Mouse (Mus musculus) hindbrain, embryonic 10.5 days (tissue): ENCODE measurements around the gene Slc6a17. TPM values are rescaled to one million over a fixed set of nuclear protein-coding genes. Genes with fewer than 3 reads are reported as not detected.

ENCODE experiments used
- DNase-seq: peaks from one replicate; pipeline ENCODE4 v3.0.0-alpha.2; 2017; ENCODE audit warnings: low spot score
- H3K27ac ChIP-seq: fragments of 300-500 bp; sonication (generic); 2 replicates; pipeline ENCODE4 v1.5.1; 2016; ENCODE audit warnings: mild to moderate bottlenecking, moderate library complexity
- H3K27me3 ChIP-seq: fragments of 300-500 bp; sonication (generic); 2 replicates; pipeline ENCODE4 v1.6.1; 2016; ENCODE audit warnings: mild to moderate bottlenecking; ENCODE audit not compliant: poor library complexity, insufficient read depth, severe bottlenecking
- H3K36me3 ChIP-seq: fragments of 300-500 bp; sonication (generic); 2 replicates; pipeline ENCODE4 v1.6.1; 2016; ENCODE audit warnings: mild to moderate bottlenecking, moderate library complexity
- H3K4me1 ChIP-seq: fragments of 300-500 bp; sonication (generic); replicated peaks from 2 replicates; pipeline ENCODE4 v1.6.1; 2016; ENCODE audit warnings: mild to moderate bottlenecking
- H3K4me3 ChIP-seq: fragments of 300-500 bp; sonication (generic); 2 replicates; pipeline ENCODE4 v1.5.1; 2016; ENCODE audit warnings: mild to moderate bottlenecking, moderate library complexity
- H3K9me3 ChIP-seq: fragments of 300-500 bp; sonication (generic); 2 replicates; pipeline ENCODE4 v1.6.1; 2016; ENCODE audit warnings: mild to moderate bottlenecking, moderate library complexity
- WGBS: fragments of 180-500 bp; shearing (Covaris S2); methylation state at CpG from one replicate; pipeline ENCODE4 v1.1.7; 2016; 5-methylcytosine and 5-hydroxymethylcytosine counted together
- polyA plus RNA-seq: library from polyadenylated mRNA; unstranded; fragments of >200 nt; fragmentation: Nextera tagmentation; extraction: Ambion mirVana; gene quantifications from 2 replicates; pipeline ENCODE4 v1.2.1, GENCODE M21; 2016

The Slc6a17 gene
- polyA plus RNA-seq, 1 experiment from 2014 or later = 3.2 TPM

GRCm38 (mm10) chr3:107454280-107454679 is 63.5 kb downstream of the Slc6a17 start:
- H3K4me3 ChIP-seq = no peak overlapping the region
- H3K36me3 ChIP-seq = no peaks in the 10 kb centered on the region
- WGBS = 85% methylated on average over 4 of the region's 4 CpGs
- peaks cover 62% of the 10 kb centered on the region for H3K27me3 ChIP-seq
- H3K27ac ChIP-seq = no peak overlapping the region
- no peak for DNase-seq
- no peaks in the 10 kb centered on the region for H3K9me3 ChIP-seq
- H3K4me1 ChIP-seq = peaks cover 23% of the 10 kb centered on the region

- Histone ChIP-seq H3K4me3 (no peak overlapping the region), H3K9me3 (no peaks in the 10 kb centered on the region), H3K4me1 (no peaks in the 10 kb centered on the region; the same call in 1 of the 2 replicates), H3K27me3 (0 out of 2 replicates have a peak, but pooled peaks cover 5% of the 10 kb centered on the region), H3K36me3 (no peaks in the 10 kb centered on the region), H3K27ac (no peak overlapping the region)
- no peak for DNase-seq
- WGBS = 78% methylated on average over 3 of the region's 3 CpGs
Observed at GRCm38 (mm10) chr3:107446822-107447221, 71.0 kb downstream of the Slc6a17 start.

- 0 out of 2 replicates have a peak, but pooled peaks cover 5% of the 10 kb centered on the region for H3K27me3 ChIP-seq
- no peaks in the 10 kb centered on the region for H3K9me3 ChIP-seq
- WGBS = 83% methylated on average over 5 of the region's 5 CpGs
- H3K27ac ChIP-seq = no peak overlapping the region
- DNase-seq = no peak
- H3K4me1 ChIP-seq = no peaks in the 10 kb centered on the region
- no peaks in the 10 kb centered on the region for H3K36me3 ChIP-seq
- no peak overlapping the region for H3K4me3 ChIP-seq
Observed at GRCm38 (mm10) chr3:107443866-107444265, 74.0 kb downstream of the Slc6a17 start.

- 0 out of 2 replicates have a peak, but pooled peaks cover 5% of the 10 kb centered on the region for H3K27me3 ChIP-seq
- H3K27ac ChIP-seq = no peak overlapping the region
- no peak overlapping the region for H3K4me3 ChIP-seq
- 78% methylated on average over 11 of the region's 11 CpGs for WGBS
- no peaks in the 10 kb centered on the region for H3K36me3 ChIP-seq
- H3K4me1 ChIP-seq = peaks cover 8% of the 10 kb centered on the region
- no peaks in the 10 kb centered on the region for H3K9me3 ChIP-seq
- no peak for DNase-seq
Observed at GRCm38 (mm10) chr3:107442191-107442590, 75.6 kb downstream of the Slc6a17 start.

GRCm38 (mm10) chr3:107441306-107441705 is 76.5 kb downstream of the Slc6a17 start:
- Histone ChIP-seq H3K4me1 (peaks cover 8% of the 10 kb centered on the region), H3K27ac (no peak overlapping the region), H3K9me3 (no peaks in the 10 kb centered on the region), H3K27me3 (0 out of 2 replicates have a peak, but pooled peaks cover 5% of the 10 kb centered on the region), H3K36me3 (no peaks in the 10 kb centered on the region), H3K4me3 (no peak overlapping the region)
- DNase-seq = no peak
- WGBS = 78% methylated on average over 8 of the region's 8 CpGs

GRCm38 (mm10) chr3:107439280-107439679 is 78.5 kb downstream of the Slc6a17 start:
- Histone ChIP-seq H3K4me3 (no peak overlapping the region), H3K36me3 (no peaks in the 10 kb centered on the region), H3K27ac (no peak overlapping the region), H3K9me3 (no peaks in the 10 kb centered on the region), H3K4me1 (peaks cover 8% of the 10 kb centered on the region), H3K27me3 (0 out of 2 replicates have a peak, but pooled peaks cover 5% of the 10 kb centered on the region)
- DNase-seq = no peak
- 88% methylated on average over 11 of the region's 11 CpGs for WGBS

- Histone ChIP-seq H3K4me3 (no peak overlapping the region), H3K27me3 (no peaks in the 10 kb centered on the region), H3K9me3 (no peaks in the 10 kb centered on the region), H3K36me3 (no peaks in the 10 kb centered on the region), H3K4me1 (peaks cover 8% of the 10 kb centered on the region), H3K27ac (no peak overlapping the region)
- no peak for DNase-seq
- 86% methylated on average over 2 of the region's 2 CpGs for WGBS
Observed at GRCm38 (mm10) chr3:107437666-107438065, 80.2 kb downstream of the Slc6a17 start.

- no peaks in the 10 kb centered on the region for H3K9me3 ChIP-seq
- H3K4me1 ChIP-seq = peaks cover 10% of the 10 kb centered on the region
- no peaks in the 10 kb centered on the region for H3K36me3 ChIP-seq
- no peak overlapping the region for H3K27ac ChIP-seq
- no peak overlapping the region for H3K4me3 ChIP-seq
- 67% methylated on average over 6 of the region's 6 CpGs for WGBS
- no peaks in the 10 kb centered on the region for H3K27me3 ChIP-seq
- DNase-seq = no peak
Observed at GRCm38 (mm10) chr3:107436434-107436833, 81.4 kb downstream of the Slc6a17 start.

GRCm38 (mm10) chr3:107433614-107434013 is 84.2 kb downstream of the Slc6a17 start:
- no peaks in the 10 kb centered on the region for H3K9me3 ChIP-seq
- DNase-seq = no peak
- H3K27ac ChIP-seq = no peak overlapping the region
- WGBS = 56% methylated on average over 9 of the region's 9 CpGs
- H3K36me3 ChIP-seq = no peaks in the 10 kb centered on the region
- H3K27me3 ChIP-seq = 0 out of 2 replicates have a peak, but pooled peaks cover 3% of the 10 kb centered on the region
- H3K4me1 ChIP-seq = peaks cover 13% of the 10 kb centered on the region
- no peak overlapping the region for H3K4me3 ChIP-seq

GRCm38 (mm10) chr3:107431268-107431667 is 86.5 kb downstream of the Slc6a17 start:
- Histone ChIP-seq H3K27ac (no peak overlapping the region), H3K4me1 (peaks cover 6% of the 10 kb centered on the region; the same call in 1 of the 2 replicates), H3K27me3 (0 out of 2 replicates have a peak, but pooled peaks cover 3% of the 10 kb centered on the region), H3K36me3 (no peaks in the 10 kb centered on the region), H3K4me3 (no peak overlapping the region), H3K9me3 (no peaks in the 10 kb centered on the region)
- WGBS = 31% methylated on average over 1 of the region's 1 CpGs
- DNase-seq = no peak

- H3K27me3 ChIP-seq = no peaks in the 10 kb centered on the region
- no peak for DNase-seq
- no peaks in the 10 kb centered on the region for H3K36me3 ChIP-seq
- no peak overlapping the region for H3K4me3 ChIP-seq
- WGBS = 72% methylated on average over 11 of the region's 11 CpGs
- no peaks in the 10 kb centered on the region for H3K4me1 ChIP-seq
- H3K27ac ChIP-seq = no peak overlapping the region
- H3K9me3 ChIP-seq = no peaks in the 10 kb centered on the region
Observed at GRCm38 (mm10) chr3:107424258-107425041, 93.4 kb downstream of the Slc6a17 start.

GRCm38 (mm10) chr3:107420156-107420555 is 97.7 kb downstream of the Slc6a17 start:
- H3K4me1 ChIP-seq = peaks cover 5% of the 10 kb centered on the region
- H3K36me3 ChIP-seq = no peaks in the 10 kb centered on the region
- H3K9me3 ChIP-seq = no peaks in the 10 kb centered on the region
- no peaks in the 10 kb centered on the region for H3K27me3 ChIP-seq
- H3K27ac ChIP-seq = no peak overlapping the region
- H3K4me3 ChIP-seq = no peak overlapping the region
- DNase-seq = peak; percentile 20
- 62% methylated on average over 2 of the region's 2 CpGs for WGBS
